Mouse (Mus musculus) forebrain, embryonic 15.5 days (tissue): ENCODE results near the gene Hist1h2bf. TPM values are rescaled to one million over a fixed set of nuclear protein-coding genes. Genes with fewer than 3 reads are reported as not detected.
"Not testable (repeated sequence)": the region's sequence is repeated elsewhere in the genome, so short reads cannot be mapped to it uniquely, and the experiment has no call there.

Experiments used
- ATAC-seq: fragments of 200-750 bp; cut with Nextera tagmentation; replicated peaks from 2 replicates; pipeline ENCODE4 v1.8.0; 2017; ENCODE audit warnings: mild to moderate bottlenecking, moderate TSS enrichment, moderate library complexity
- H3K27ac ChIP-seq: fragments of 300-500 bp; sonication (generic); replicated peaks from 2 replicates; pipeline ENCODE4 v1.5.1; 2015; ENCODE audit warnings: mild to moderate bottlenecking, inconsistent platforms
- H3K27me3 ChIP-seq: fragments of 300-500 bp; sonication (generic); 2 replicates; pipeline ENCODE4 v1.6.1; 2015; ENCODE audit warnings: inconsistent platforms
- H3K36me3 ChIP-seq: fragments of 300-500 bp; sonication (generic); 2 replicates; pipeline ENCODE4 v1.6.1; 2015; ENCODE audit warnings: mild to moderate bottlenecking, inconsistent platforms
- H3K4me1 ChIP-seq: fragments of 300-500 bp; sonication (generic); 2 replicates; pipeline ENCODE4 v1.6.1; 2015; ENCODE audit warnings: inconsistent platforms
- H3K4me2 ChIP-seq: fragments of 300-500 bp; sonication (generic); replicated peaks from 2 replicates; pipeline ENCODE4 v1.6.1; 2015; ENCODE audit warnings: mild to moderate bottlenecking, inconsistent platforms
- H3K4me3 ChIP-seq: fragments of 300-500 bp; sonication (generic); 2 replicates; pipeline ENCODE4 v1.5.1; 2015; ENCODE audit warnings: mild to moderate bottlenecking, inconsistent platforms
- H3K9ac ChIP-seq: fragments of 300-500 bp; sonication (generic); replicated peaks from 2 replicates; pipeline ENCODE4 v1.6.1; 2015; ENCODE audit warnings: mild to moderate bottlenecking, inconsistent platforms
- H3K9me3 ChIP-seq: fragments of 300-500 bp; sonication (generic); 2 replicates; pipeline ENCODE4 v1.6.1; 2016; ENCODE audit warnings: inconsistent platforms
- WGBS: fragments of 180-500 bp; shearing (Covaris S2); methylation state at CpG from one replicate; pipeline ENCODE4 v1.1.7; 2015; ENCODE audit warnings: mixed read lengths; 5-methylcytosine and 5-hydroxymethylcytosine counted together
- polyA plus RNA-seq: library from polyadenylated mRNA; unstranded; fragments of >200 nt; fragmentation: Nextera tagmentation; extraction: Ambion mirVana; gene quantifications from 2 replicates; pipeline ENCODE4 v1.2.1, GENCODE M21; 2015

Gene Hist1h2bf
- polyA plus RNA-seq = 1.6 and 2.9 TPM in 2 replicates

DNA sequence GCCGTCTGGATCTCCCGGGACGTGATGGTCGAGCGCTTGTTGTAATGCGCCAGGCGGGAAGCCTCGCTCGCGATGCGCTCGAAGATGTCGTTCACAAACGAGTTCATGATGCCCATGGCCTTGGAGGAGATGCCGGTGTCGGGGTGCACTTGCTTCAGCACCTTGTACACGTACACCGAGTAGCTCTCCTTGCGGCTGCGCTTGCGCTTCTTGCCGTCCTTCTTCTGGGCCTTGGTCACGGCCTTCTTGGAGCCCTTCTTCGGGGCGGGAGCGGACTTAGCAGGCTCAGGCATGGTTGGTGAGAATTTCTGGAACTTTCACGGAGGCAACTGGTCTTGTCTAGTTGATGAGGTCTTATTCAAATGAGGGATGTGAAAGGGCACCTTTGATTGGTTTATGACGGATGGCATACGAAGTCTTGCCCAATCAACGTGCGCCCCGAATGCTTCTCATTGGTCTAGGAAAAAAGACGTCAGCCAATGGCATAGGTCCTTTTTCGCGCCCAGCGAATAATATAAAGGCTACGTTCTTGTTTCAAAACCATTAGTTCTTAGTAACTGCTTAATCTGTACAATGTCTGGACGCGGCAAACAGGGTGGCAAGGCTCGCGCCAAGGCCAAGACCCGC lies at the start of gene Hist1h2bf, which contains the start of gene Hist1h2ad:
Gene Hist1h2bf, minus strand, starts transcription at position 299 of the 627 bp plus-strand sequence.
Gene Hist1h2ad, plus strand, starts transcription at position 484 of the 627 bp plus-strand sequence.
- H3K9ac ChIP-seq = peak within 1 kb of the TSS; percentile 69
- H3K27me3 ChIP-seq, H3K9me3 ChIP-seq, H3K36me3 ChIP-seq: not testable (repeated sequence)
- H3K4me3 ChIP-seq = peak within 1 kb of the TSS; percentile 50
- H3K4me2 ChIP-seq = peak within 1 kb of the TSS; percentile 72
- peak; percentile 93 for ATAC-seq
- under 1% methylated on average over 40 of the region's 42 CpGs for WGBS
- H3K27ac ChIP-seq = peak within 1 kb of the TSS; percentile 97
- peaks cover 38% of the 10 kb centered on the region for H3K4me1 ChIP-seq

DNA sequence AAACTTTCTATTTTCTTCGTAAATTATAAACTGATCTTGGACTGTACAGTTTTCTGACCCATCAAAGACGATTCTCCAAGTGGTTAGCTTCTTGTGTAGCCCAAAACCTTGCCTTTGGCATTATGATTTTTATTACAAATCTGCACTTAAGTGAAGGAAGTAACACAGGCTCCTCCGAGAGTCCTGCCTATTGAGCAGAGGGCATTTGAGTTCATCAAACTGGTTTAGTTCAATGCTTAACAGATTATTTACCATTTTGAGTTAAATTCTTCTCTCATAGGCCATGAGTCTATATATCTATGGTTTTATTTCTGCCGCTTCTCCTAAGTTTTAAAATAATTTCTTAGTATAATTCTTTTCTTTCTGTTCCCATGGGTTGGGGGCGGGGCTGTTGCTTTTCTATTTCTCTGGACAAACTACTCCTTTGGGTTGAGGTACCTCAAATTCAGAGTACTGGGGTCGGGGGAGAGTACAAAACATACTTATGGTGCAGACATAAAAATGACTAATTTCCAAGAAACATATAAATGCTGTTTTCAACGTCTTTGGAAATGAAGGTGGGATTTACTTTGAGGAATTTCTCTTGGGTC lies 49.0 kb upstream of the Hist1h2bf start:
- Histone ChIP-seq H3K4me2 (peak overlapping the region; percentile 96), H3K27ac (peak overlapping the region; percentile 94), H3K27me3 (no peaks in the 10 kb centered on the region), H3K4me3 (peak overlapping the region; percentile 69), H3K9me3 (no peaks in the 10 kb centered on the region), H3K36me3 (no peaks in the 10 kb centered on the region), H3K9ac (peak overlapping the region; percentile 85; the same call in 1 of the 2 replicates), H3K4me1 (peaks cover 25% of the 10 kb centered on the region)
- 29% methylated on average over 7 of the region's 7 CpGs for WGBS
- ATAC-seq = no peak

DNA sequence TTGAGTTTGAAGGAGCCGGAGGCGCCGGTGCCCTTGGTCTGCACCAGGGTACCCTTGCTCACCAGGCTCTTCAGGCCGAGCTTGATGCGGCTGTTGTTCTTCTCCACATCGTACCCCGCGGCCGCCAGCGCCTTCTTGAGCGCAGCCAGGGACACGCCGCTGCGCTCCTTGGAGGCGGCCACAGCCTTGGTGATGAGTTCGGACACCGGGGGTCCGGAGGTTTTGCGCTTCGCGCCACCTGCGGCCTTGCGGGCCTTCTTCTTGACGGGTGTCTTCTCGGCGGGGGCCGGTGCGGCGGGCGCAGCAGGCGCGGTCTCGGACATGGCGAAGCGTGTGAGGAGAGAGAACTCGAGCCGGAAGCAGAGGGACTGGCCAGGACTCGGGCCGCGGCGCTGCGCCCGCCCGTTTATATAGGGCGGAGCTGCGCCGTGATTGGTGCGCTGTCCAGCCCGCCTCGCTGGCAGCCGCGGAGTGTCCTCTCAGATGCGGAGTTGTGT lies 48.2 kb upstream of the Hist1h2bf start, which contains the start of gene Hist1h1e:
Gene Hist1h1e, minus strand, starts transcription at position 384 of the 497 bp plus-strand sequence.
- not testable (repeated sequence) for H3K27me3 ChIP-seq
- peak; percentile 91 for ATAC-seq

GRCm38 (mm10) chr13:23621532-23622174 lies 47.7 kb upstream of the Hist1h2bf start:
- Histone ChIP-seq H3K9ac (peak overlapping the region; percentile 85), H3K4me3 (peak overlapping the region; percentile 69), H3K27me3 (no peaks in the 10 kb centered on the region), H3K4me2 (peak overlapping the region; percentile 96), H3K4me1 (peaks cover 25% of the 10 kb centered on the region), H3K9me3 (no peaks in the 10 kb centered on the region), H3K36me3 (no peaks in the 10 kb centered on the region), H3K27ac (peak overlapping the region; percentile 94)
- WGBS = under 1% methylated on average over 18 of the region's 18 CpGs
- peak; percentile 91 for ATAC-seq

More for the DNA sequence above, 48.2 kb upstream of the Hist1h2bf start, which contains the start of gene Hist1h1e:
- not testable (repeated sequence) for H3K9me3 ChIP-seq, H3K36me3 ChIP-seq
- peaks cover 25% of the 10 kb centered on the region for H3K4me1 ChIP-seq
- whole genome bisulfite sequencing = under 1% methylated on average over 53 of the region's 53 CpGs
- peak within 1 kb of the TSS; percentile 96 for H3K4me2 ChIP-seq
- H3K9ac ChIP-seq = peak within 1 kb of the TSS; percentile 85
- H3K4me3 ChIP-seq = peak within 1 kb of the TSS; percentile 69
- H3K27ac ChIP-seq = peak within 1 kb of the TSS; percentile 94

DNA sequence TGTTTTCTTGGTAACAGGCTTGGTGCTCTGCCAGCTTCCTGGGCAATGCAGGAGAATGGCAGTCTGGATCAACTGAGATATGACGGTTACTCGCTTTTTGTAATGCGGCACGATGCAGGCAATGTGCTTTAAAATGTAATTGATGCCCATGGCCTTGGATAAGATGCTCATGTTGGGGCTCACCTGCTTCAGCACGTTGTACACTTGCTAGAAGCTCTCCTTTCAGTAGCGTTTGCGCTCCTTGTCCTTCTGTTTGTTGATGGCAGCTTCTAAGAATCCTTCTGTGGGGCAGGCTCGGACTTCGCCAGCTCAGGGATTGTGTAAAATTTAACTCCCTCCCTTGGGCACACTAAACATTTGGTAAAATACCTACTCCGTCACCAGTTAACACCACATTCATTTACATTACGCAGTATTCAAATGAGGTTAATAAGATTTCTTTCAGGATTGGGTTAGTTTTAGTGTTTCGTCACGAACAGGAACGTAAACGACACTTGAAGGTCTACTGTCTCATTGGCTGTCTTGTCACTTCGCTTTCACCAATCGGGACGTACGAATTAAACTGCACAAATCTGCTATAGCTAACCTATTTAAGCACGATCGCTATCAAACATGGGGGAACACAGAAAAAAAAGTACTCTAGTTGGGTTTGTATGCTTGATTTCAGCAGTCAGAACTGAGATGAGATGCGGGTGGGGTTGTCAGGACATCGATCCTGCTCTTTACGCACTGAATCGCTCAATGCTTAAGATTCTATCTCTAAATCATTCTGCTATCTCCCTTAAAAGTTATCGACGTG lies 46.9 kb upstream of the Hist1h2bf start, which contains the start of gene Hist1h2be:
Gene Hist1h2be, minus strand, starts transcription at position 392 of the 799 bp plus-strand sequence.
- Histone ChIP-seq H3K4me2 (peak within 1 kb of the TSS; percentile 96), H3K4me3 (peak within 1 kb of the TSS; percentile 69), H3K27me3 (no peaks in the 10 kb centered on the region), H3K36me3 (no peaks in the 10 kb centered on the region), H3K27ac (peak within 1 kb of the TSS; percentile 94), H3K9me3 (no peaks in the 10 kb centered on the region), H3K9ac (peak within 1 kb of the TSS; percentile 85), H3K4me1 (peaks cover 25% of the 10 kb centered on the region)
- WGBS = under 1% methylated on average over 27 of the region's 27 CpGs
- ATAC-seq = peak; percentile 91

- Histone ChIP-seq H3K4me3 (peak overlapping the region; percentile 69), H3K27me3 (no peaks in the 10 kb centered on the region), H3K4me1 (peaks cover 25% of the 10 kb centered on the region), H3K36me3 (no peaks in the 10 kb centered on the region), H3K27ac (peak overlapping the region; percentile 94), H3K9me3 (no peaks in the 10 kb centered on the region), H3K9ac (peak overlapping the region; percentile 51), H3K4me2 (peak overlapping the region; percentile 96)
- no peak for ATAC-seq
- WGBS = 42% methylated on average over 12 of the region's 12 CpGs
Measured at GRCm38 (mm10) chr13:23620056-23620732, 46.2 kb upstream of the Hist1h2bf start.

DNA sequence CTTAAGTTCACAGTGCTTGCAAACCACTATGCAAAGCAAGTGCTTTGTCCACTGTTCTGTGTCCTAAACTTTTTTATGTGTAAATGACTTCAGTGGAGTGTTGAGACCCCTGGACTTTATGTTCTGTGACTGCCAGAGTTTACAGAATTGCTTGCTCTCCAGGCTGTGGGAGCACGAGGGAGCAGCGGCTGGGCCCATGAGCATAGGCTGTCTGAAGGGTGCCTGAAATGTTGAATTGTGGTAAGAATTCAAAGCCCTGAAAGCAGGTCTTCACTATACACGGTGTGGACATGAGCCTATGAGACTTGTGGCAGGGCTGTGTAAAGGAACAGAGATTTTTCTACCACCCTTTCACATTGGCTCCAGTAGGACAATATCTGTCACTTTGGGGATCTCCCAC lies 37.6 kb upstream of the Hist1h2bf start:
- Histone ChIP-seq H3K4me2 (no peak overlapping the region), H3K4me3 (no peak overlapping the region), H3K9me3 (no peaks in the 10 kb centered on the region), H3K9ac (no peak overlapping the region), H3K4me1 (no peaks in the 10 kb centered on the region), H3K27ac (no peak overlapping the region), H3K36me3 (no peaks in the 10 kb centered on the region), H3K27me3 (no peaks in the 10 kb centered on the region)
- WGBS = 89% methylated on average over 3 of the region's 3 CpGs
- no peak for ATAC-seq

- WGBS = 82% methylated on average over 2 of the region's 2 CpGs
- no peaks in the 10 kb centered on the region for H3K9me3 ChIP-seq
- H3K36me3 ChIP-seq = no peaks in the 10 kb centered on the region
- no peak overlapping the region for H3K9ac ChIP-seq
- no peak overlapping the region for H3K4me2 ChIP-seq
- ATAC-seq = no peak
- no peak overlapping the region for H3K27ac ChIP-seq
- H3K4me1 ChIP-seq = no peaks in the 10 kb centered on the region
- no peak overlapping the region for H3K4me3 ChIP-seq
- H3K27me3 ChIP-seq = no peaks in the 10 kb centered on the region
Measured at GRCm38 (mm10) chr13:23610393-23610792, 36.4 kb upstream of the Hist1h2bf start.

DNA sequence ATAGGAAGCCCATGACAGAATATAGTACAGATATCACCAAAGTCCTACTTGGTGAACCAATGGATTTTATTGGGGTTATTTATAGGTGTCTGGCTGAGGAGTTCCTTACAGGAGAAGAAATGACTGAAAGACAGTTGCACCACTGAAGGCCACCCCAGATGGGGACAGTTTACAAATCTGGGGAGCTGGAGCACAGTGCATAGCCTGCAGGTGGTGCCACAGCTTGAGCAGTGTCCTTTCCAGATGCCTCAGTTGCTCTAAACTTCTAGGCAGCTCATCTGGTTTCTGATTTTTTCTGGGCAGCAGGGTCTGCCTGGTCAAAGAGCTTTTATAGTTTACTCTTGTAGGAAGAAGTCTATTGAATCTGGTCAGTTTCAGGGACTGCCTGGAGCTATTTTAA lies 35.8 kb upstream of the Hist1h2bf start:
- Histone ChIP-seq H3K27ac (no peak overlapping the region), H3K9ac (no peak overlapping the region), H3K4me2 (no peak overlapping the region), H3K4me3 (no peak overlapping the region), H3K4me1 (no peaks in the 10 kb centered on the region), H3K27me3 (no peaks in the 10 kb centered on the region), H3K36me3 (no peaks in the 10 kb centered on the region), H3K9me3 (no peaks in the 10 kb centered on the region)
- ATAC-seq = no peak

GRCm38 (mm10) chr13:23609209-23609608 lies 35.2 kb upstream of the Hist1h2bf start:
- H3K4me2 ChIP-seq = no peak overlapping the region
- 91% methylated on average over 4 of the region's 4 CpGs for WGBS
- ATAC-seq = no peak
- H3K4me1 ChIP-seq = no peaks in the 10 kb centered on the region
- H3K27ac ChIP-seq = no peak overlapping the region
- H3K9ac ChIP-seq = no peak overlapping the region
- H3K4me3 ChIP-seq = no peak overlapping the region
- H3K9me3 ChIP-seq = no peaks in the 10 kb centered on the region
- H3K27me3 ChIP-seq = no peaks in the 10 kb centered on the region
- no peaks in the 10 kb centered on the region for H3K36me3 ChIP-seq

DNA sequence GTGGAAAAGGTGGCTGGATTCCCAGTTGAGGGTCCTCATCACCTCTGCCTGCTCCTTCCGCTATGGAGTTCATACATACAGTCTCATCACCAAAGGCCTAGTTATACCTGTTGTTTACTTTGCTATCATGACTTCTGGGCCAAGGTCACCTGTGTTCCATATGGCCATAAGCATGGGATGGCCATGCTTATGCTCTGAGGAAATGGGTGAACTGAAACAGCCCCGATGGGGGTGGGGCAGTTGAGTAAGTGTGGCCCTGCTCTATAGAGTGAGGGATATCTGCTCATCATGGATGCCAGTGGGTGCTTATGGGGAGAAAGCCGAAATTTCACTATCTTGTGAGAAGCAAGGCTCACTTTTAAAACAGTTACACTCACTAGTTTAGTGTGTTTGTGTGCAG lies 31.1 kb upstream of the Hist1h2bf start:
- Histone ChIP-seq H3K9me3 (no peaks in the 10 kb centered on the region), H3K4me3 (no peak overlapping the region), H3K4me1 (no peaks in the 10 kb centered on the region), H3K9ac (no peak overlapping the region), H3K27ac (no peak overlapping the region), H3K4me2 (no peak overlapping the region), H3K27me3 (no peaks in the 10 kb centered on the region), H3K36me3 (no peaks in the 10 kb centered on the region)
- ATAC-seq = no peak
- 89% methylated on average over 3 of the region's 3 CpGs for WGBS
